Mouse (Mus musculus): Measurements from ENCODE around the gene Tbr1. TPM values are rescaled to one million over a fixed set of nuclear protein-coding genes. Genes with fewer than 3 reads are reported as not detected.

Gene Tbr1
- polyA plus RNA-seq, 1 experiment = 0.03 TPM

- Histone ChIP-seq H3K4me1 (ENCODE audit: control insufficient read depth, insufficient read depth, low read length) (peaks cover 6% of the 10 kb centered on the region), H3K27me3 (replicated peaks; ENCODE audit: control insufficient read depth, insufficient read depth, low read length) (peaks cover 24% of the 10 kb centered on the region), H3K4me3 (ENCODE audit: insufficient read depth, low read depth, low read length) (peak overlapping the region; percentile 34), H3K27ac (ENCODE audit: insufficient read depth, low read depth, low read length) (no peak overlapping the region), H3K36me3 (ENCODE audit: control insufficient read depth, insufficient read depth, low read length) (no peaks in the 10 kb centered on the region)
- DNase-seq = peak; percentile 42
- TF ChIP-seq CTCF (conservative IDR thresholded peaks at IDR 0.05; ENCODE audit: insufficient read depth, insufficient read length, low read depth, low read length) (no peak), POLR2A (IDR thresholded peaks at IDR 0.05; ENCODE audit: low read depth, low read length) (no peak)
- WGBS = 2% methylated on average over 119 of the region's 121 CpGs
These were observed 9.0 kb downstream of the Tbr1 start for GRCm38 (mm10) chr2:61811507-61812421.

DNA sequence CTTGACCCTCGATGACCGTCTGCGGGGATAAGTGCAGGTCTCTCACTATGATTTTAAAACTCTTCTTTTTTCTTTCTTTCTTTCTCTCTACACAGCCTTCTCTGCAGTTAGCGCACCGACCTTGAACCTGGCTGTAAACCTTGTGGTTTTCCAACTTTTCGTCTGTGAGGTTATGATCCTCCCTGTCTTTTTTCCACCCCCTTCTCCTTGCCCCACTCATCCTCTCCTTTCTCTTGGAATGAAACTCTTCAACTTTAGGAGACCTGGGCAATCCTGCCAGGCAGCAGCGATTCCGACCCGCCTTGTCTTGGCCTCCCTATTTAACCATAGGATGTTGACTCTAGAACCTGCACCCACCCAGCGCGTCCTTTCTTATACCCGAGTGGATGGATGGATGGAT is 9.8 kb downstream of the Tbr1 start:
- 22% methylated on average over 12 of the region's 12 CpGs for WGBS
- H3K36me3 ChIP-seq (ENCODE audit: control insufficient read depth, insufficient read depth, low read length) = no peaks in the 10 kb centered on the region
- H3K4me3 ChIP-seq (ENCODE audit: insufficient read depth, low read depth, low read length) = peak overlapping the region; percentile 34; the same call in 1 of the 2 replicates
- no peak for DNase-seq
- H3K27ac ChIP-seq (ENCODE audit: insufficient read depth, low read depth, low read length) = no peak overlapping the region
- TF ChIP-seq POLR2A (IDR thresholded peaks at IDR 0.05; ENCODE audit: low read depth, low read length) (no peak), CTCF (conservative IDR thresholded peaks at IDR 0.05; ENCODE audit: insufficient read depth, insufficient read length, low read depth, low read length) (no peak)
- H3K4me1 ChIP-seq (ENCODE audit: control insufficient read depth, insufficient read depth, low read length) = peaks cover 2% of the 10 kb centered on the region; the same call in 1 of the 2 replicates
- peaks cover 24% of the 10 kb centered on the region for H3K27me3 ChIP-seq (replicated peaks; ENCODE audit: control insufficient read depth, insufficient read depth, low read length)

DNA sequence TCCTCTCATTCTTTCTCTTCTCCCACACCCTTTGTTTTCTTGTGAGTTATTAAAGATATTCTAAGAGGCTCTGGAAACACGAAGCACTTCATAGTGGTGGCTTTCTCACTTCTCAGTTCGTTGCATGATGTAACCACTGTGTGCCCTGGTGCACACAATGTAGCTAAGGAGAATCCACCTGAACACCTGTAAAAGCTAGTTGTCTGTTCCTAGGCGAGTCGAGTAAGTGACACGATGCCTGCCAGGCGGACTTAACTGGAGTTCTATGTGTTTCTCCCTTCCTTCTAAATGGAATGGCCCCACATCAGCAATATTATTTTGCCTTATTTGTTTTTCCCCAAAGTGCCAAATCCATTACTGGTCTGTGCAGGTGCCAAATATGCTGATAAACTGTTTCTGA is 10.4 kb downstream of the Tbr1 start:
- Histone ChIP-seq H3K36me3 (ENCODE audit: control insufficient read depth, insufficient read depth, low read length) (no peaks in the 10 kb centered on the region), H3K4me3 (ENCODE audit: insufficient read depth, low read depth, low read length) (no peak overlapping the region), H3K27me3 (replicated peaks; ENCODE audit: control insufficient read depth, insufficient read depth, low read length) (peaks cover 24% of the 10 kb centered on the region), H3K4me1 (ENCODE audit: control insufficient read depth, insufficient read depth, low read length) (peaks cover 2% of the 10 kb centered on the region; the same call in 1 of the 2 replicates), H3K27ac (ENCODE audit: insufficient read depth, low read depth, low read length) (no peak overlapping the region)
- WGBS = 21% methylated on average over 6 of the region's 6 CpGs
- TF ChIP-seq CTCF (conservative IDR thresholded peaks at IDR 0.05; ENCODE audit: insufficient read depth, insufficient read length, low read depth, low read length) (no peak), POLR2A (IDR thresholded peaks at IDR 0.05; ENCODE audit: low read depth, low read length) (no peak)
- no peak for DNase-seq

DNA sequence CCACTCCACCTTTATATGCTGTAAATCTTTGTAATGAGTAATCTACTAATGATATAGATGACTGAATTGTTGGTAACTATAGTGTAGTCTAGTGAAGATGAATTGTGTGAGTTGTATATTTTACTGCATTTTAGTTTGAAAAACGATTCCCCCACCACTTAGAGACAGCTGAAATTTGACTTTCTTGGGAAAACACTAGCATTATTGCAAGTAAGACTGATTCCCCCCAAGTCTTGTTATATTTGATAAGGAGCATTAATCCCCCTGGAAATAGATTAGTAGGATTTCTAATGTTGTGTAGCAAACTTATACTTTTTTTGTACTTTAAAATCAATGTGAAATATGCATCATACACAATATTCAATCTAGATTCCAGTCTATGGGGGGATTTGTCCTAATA is 10.8 kb downstream of the Tbr1 start:
- H3K36me3 ChIP-seq (ENCODE audit: control insufficient read depth, insufficient read depth, low read length) = no peaks in the 10 kb centered on the region
- WGBS = 37% methylated on average over 1 of the region's 1 CpGs
- TF ChIP-seq POLR2A (IDR thresholded peaks at IDR 0.05; ENCODE audit: low read depth, low read length) (no peak), CTCF (conservative IDR thresholded peaks at IDR 0.05; ENCODE audit: insufficient read depth, insufficient read length, low read depth, low read length) (no peak)
- H3K27ac ChIP-seq (ENCODE audit: insufficient read depth, low read depth, low read length) = no peak overlapping the region
- peaks cover 2% of the 10 kb centered on the region; the same call in 1 of the 2 replicates for H3K4me1 ChIP-seq (ENCODE audit: control insufficient read depth, insufficient read depth, low read length)
- no peak for DNase-seq
- H3K4me3 ChIP-seq (ENCODE audit: insufficient read depth, low read depth, low read length) = no peak overlapping the region
- peaks cover 24% of the 10 kb centered on the region for H3K27me3 ChIP-seq (replicated peaks; ENCODE audit: control insufficient read depth, insufficient read depth, low read length)

GRCm38 (mm10) chr2:61814548-61815473 is 12.1 kb downstream of the Tbr1 start:
- Histone ChIP-seq H3K27ac (ENCODE audit: insufficient read depth, low read depth, low read length) (no peak overlapping the region), H3K4me1 (ENCODE audit: control insufficient read depth, insufficient read depth, low read length) (peaks cover 2% of the 10 kb centered on the region; the same call in 1 of the 2 replicates), H3K27me3 (replicated peaks; ENCODE audit: control insufficient read depth, insufficient read depth, low read length) (peaks cover 24% of the 10 kb centered on the region), H3K36me3 (ENCODE audit: control insufficient read depth, insufficient read depth, low read length) (no peaks in the 10 kb centered on the region), H3K4me3 (ENCODE audit: insufficient read depth, low read depth, low read length) (no peak overlapping the region; the same call in 1 of the 2 replicates)
- WGBS = 5% methylated on average over 50 of the region's 50 CpGs
- TF ChIP-seq CTCF (conservative IDR thresholded peaks at IDR 0.05; ENCODE audit: insufficient read depth, insufficient read length, low read depth, low read length) (peak; percentile 35; the same call in 1 of the 2 replicates), POLR2A (IDR thresholded peaks at IDR 0.05; ENCODE audit: low read depth, low read length) (no peak)
- DNase-seq = peak; percentile 20

DNA sequence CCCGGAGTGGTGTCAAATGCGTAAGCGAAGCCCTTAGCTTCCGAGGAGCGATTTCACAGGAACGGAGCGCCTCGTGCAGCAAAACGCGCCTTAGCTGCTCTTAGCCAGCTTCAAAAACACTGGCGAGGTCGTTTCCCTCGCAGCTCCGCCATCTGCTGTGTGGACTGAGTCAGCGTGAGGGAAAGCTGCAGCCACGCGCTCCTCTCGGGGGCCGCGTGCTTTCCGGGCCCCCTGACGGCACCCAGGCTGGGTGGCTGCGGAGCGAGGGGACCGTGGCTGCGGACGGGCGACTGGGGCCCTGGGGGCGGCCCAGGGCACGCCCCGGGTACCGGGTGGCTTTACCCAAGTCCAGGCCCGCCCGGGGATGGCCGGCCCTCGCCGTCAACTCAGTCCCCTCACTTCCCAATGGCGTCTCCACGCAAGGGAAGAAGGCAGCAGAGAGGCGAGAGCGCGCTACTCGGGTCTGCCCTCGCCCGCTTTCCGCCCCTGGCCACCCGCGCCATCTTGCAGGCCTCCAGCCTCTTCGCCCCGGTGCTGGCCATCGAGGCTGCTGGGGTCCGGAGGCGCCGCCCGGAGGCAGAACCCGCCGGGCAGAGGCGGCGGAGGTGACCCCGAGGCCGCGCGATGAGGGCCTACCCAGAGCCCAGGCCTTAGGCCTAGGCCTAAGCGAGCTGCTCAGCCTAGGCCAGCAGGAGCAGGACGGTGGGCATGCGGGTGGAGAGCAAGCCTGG is 13.0 kb downstream of the Tbr1 start:
- Histone ChIP-seq H3K27ac (ENCODE audit: insufficient read depth, low read depth, low read length) (no peak overlapping the region), H3K4me3 (ENCODE audit: insufficient read depth, low read depth, low read length) (no peak overlapping the region), H3K27me3 (replicated peaks; ENCODE audit: control insufficient read depth, insufficient read depth, low read length) (peaks cover 22% of the 10 kb centered on the region), H3K4me1 (ENCODE audit: control insufficient read depth, insufficient read depth, low read length) (peaks cover 2% of the 10 kb centered on the region; the same call in 1 of the 2 replicates), H3K36me3 (ENCODE audit: control insufficient read depth, insufficient read depth, low read length) (no peaks in the 10 kb centered on the region)
- 14% methylated on average over 66 of the region's 66 CpGs for WGBS
- no peak for DNase-seq
- TF ChIP-seq POLR2A (IDR thresholded peaks at IDR 0.05; ENCODE audit: low read depth, low read length) (no peak), CTCF (conservative IDR thresholded peaks at IDR 0.05; ENCODE audit: insufficient read depth, insufficient read length, low read depth, low read length) (no peak)
